Mouse (Mus musculus) olfactory bulb, adult 2 months (tissue): Measurements from ENCODE around the gene Chordc1. TPM values are rescaled to one million over a fixed set of nuclear protein-coding genes. Genes with fewer than 3 reads are reported as not detected.
"Not testable (repeated sequence)": the region's sequence is repeated elsewhere in the genome, so short reads cannot be mapped to it uniquely, and the experiment has no call there.

Experiments
- H3K27ac ChIP-seq: fragments of 200-500 bp; 2 replicates; pipeline ENCODE4 v1.5.1; 2012; ENCODE audit warnings: low read depth, low read length; ENCODE audit not compliant: insufficient read depth
- H3K4me1 ChIP-seq: fragments of 200-500 bp; 2 replicates; pipeline ENCODE4 v1.6.1; 2012; ENCODE audit warnings: low read length; ENCODE audit not compliant: control insufficient read depth, insufficient read depth
- H3K4me3 ChIP-seq: fragments of 200-500 bp; 2 replicates; pipeline ENCODE4 v1.5.1; 2012; ENCODE audit warnings: mild to moderate bottlenecking, low read depth, low read length, moderate library complexity; ENCODE audit not compliant: insufficient read depth
- CTCF ChIP-seq: fragments of 200-500 bp; IDR thresholded peaks from 2 replicates; pipeline ENCODE4 v1.5.1; 2012; ENCODE audit warnings: low read depth, mild to moderate bottlenecking, low read length, moderate library complexity; ENCODE audit not compliant: insufficient read depth
- POLR2A ChIP-seq: fragments of 200-500 bp; IDR thresholded peaks from 2 replicates; pipeline ENCODE4 v1.6.1; 2012; ENCODE audit warnings: mild to moderate bottlenecking, low read depth, low read length, moderate library complexity; ENCODE audit not compliant: insufficient read depth
- WGBS: fragments of 180-500 bp; shearing (Covaris S2); methylation state at CpG from one replicate; pipeline ENCODE4 v1.1.7; 2018; 5-methylcytosine and 5-hydroxymethylcytosine counted together
- polyA plus RNA-seq: library from polyadenylated mRNA; stranded (reverse); fragments of >200 nt; gene quantifications from 2 replicates; pipeline ENCODE4 v1.2.4, GENCODE M21; 2012; ENCODE audit warnings: low replicate concordance; ENCODE audit not compliant: missing spikeins, insufficient read depth, insufficient read length

Gene Chordc1
- not detected in 2 replicates for polyA plus RNA-seq

- Histone ChIP-seq H3K27ac (peak within 1 kb of the TSS; percentile 57), H3K4me1 (peaks cover 3% of the 10 kb centered on the region), H3K4me3 (peak within 1 kb of the TSS; percentile 64)
- WGBS, result 2% methylated on average over 49 of the region's 49 CpGs
- TF ChIP-seq POLR2A (peak; percentile 66), CTCF (peak; percentile 40; the same call in 1 of the 2 replicates)
Observed at GRCm38 (mm10) chr9:18291571-18292429, at the start of gene Chordc1. Gene Chordc1 (plus strand): TSS chr9:18292125.

- Histone ChIP-seq H3K4me1 (no peaks in the 10 kb centered on the region), H3K27ac (no peak overlapping the region), H3K4me3 (no peak overlapping the region)
- TF ChIP-seq POLR2A (no peak), CTCF (no peak)
- WGBS, result 94% methylated on average over 1 of the region's 1 CpGs
Observed at GRCm38 (mm10) chr9:18275901-18276300, 16.0 kb upstream of the Chordc1 start.

- Histone ChIP-seq H3K4me3 (no peak overlapping the region), H3K4me1 (no peaks in the 10 kb centered on the region), H3K27ac (no peak overlapping the region)
- 57% methylated on average over 2 of the region's 2 CpGs for WGBS
- TF ChIP-seq CTCF (no peak), POLR2A (no peak)
Observed at GRCm38 (mm10) chr9:18276844-18277243, 15.1 kb upstream of the Chordc1 start.

GRCm38 (mm10) chr9:18277497-18277896 lies 14.4 kb upstream of the Chordc1 start:
- H3K4me3 ChIP-seq, result no peak overlapping the region
- H3K27ac ChIP-seq, result no peak overlapping the region
- TF ChIP-seq CTCF (no peak), POLR2A (no peak)
- H3K4me1 ChIP-seq, result no peaks in the 10 kb centered on the region
- WGBS, result 28% methylated on average over 1 of the region's 1 CpGs

GRCm38 (mm10) chr9:18278693-18279092 lies 13.2 kb upstream of the Chordc1 start:
- 37% methylated on average over 5 of the region's 5 CpGs for WGBS
- not testable (repeated sequence) for H3K4me1 ChIP-seq, H3K4me3 ChIP-seq, H3K27ac ChIP-seq

- Histone ChIP-seq H3K4me1 (peaks cover 3% of the 10 kb centered on the region), H3K4me3 (peak overlapping the region; percentile 64), H3K27ac (peak overlapping the region; percentile 57)
- TF ChIP-seq CTCF (0 out of 2 replicates have a peak, but pooled peaks have one; percentile 1), POLR2A (no peak)
- under 1% methylated on average over 24 of the region's 24 CpGs for WGBS
Observed at GRCm38 (mm10) chr9:18292443-18292922, 558 bp downstream of the Chordc1 start.

GRCm38 (mm10) chr9:18293026-18293781 lies 1.3 kb downstream of the Chordc1 start:
- 33% methylated on average over 6 of the region's 6 CpGs for WGBS
- TF ChIP-seq CTCF (no peak), POLR2A (no peak)
- Histone ChIP-seq H3K27ac (no peak overlapping the region), H3K4me3 (no peak overlapping the region), H3K4me1 (peaks cover 3% of the 10 kb centered on the region)

- Histone ChIP-seq H3K4me3 (no peak overlapping the region), H3K27ac (no peak overlapping the region), H3K4me1 (peaks cover 8% of the 10 kb centered on the region)
- no peak for TF ChIP-seq POLR2A
- no peak for TF ChIP-seq CTCF
- 86% methylated on average over 6 of the region's 6 CpGs for WGBS
Observed at GRCm38 (mm10) chr9:18298301-18298700, 6.4 kb downstream of the Chordc1 start.

GRCm38 (mm10) chr9:18319990-18320389 lies 28.1 kb downstream of the Chordc1 start:
- Histone ChIP-seq H3K4me3 (no peak overlapping the region), H3K27ac (no peak overlapping the region), H3K4me1 (no peaks in the 10 kb centered on the region)
- no peak for TF ChIP-seq POLR2A
- 88% methylated on average over 3 of the region's 3 CpGs for WGBS

Other genes with a start within 250 kb of the Chordc1 start
- gene Naalad2, start 110.9 kb downstream of the Chordc1 start, polyA plus RNA-seq, result not detected in 2 replicates
- gene Ubtfl1, start 112.3 kb downstream of the Chordc1 start, polyA plus RNA-seq, result not detected in 2 replicates
- gene Mbd3l2, start 138.5 kb downstream of the Chordc1 start, polyA plus RNA-seq, result not detected in 2 replicates
- not detected in 2 replicates for gene Zfp558, start 186.1 kb downstream of the Chordc1 start, polyA plus RNA-seq
- gene Mbd3l1, start 186.2 kb downstream of the Chordc1 start, polyA plus RNA-seq, result not detected in 2 replicates